20 mouse cellular contexts compared by ENCODE assay signal in genomic region chr6:134051950-134052349, GRCm38 (mm10). TPM values are rescaled to one million over a fixed set of nuclear protein-coding genes. Genes with fewer than 3 reads are reported as not detected.
DNase-seq lines count a peak whose midpoint lies in the region; ATAC-seq and TF ChIP-seq lines count a peak whose summit lies in the region.
"Had no signal": no experiment of that assay in that cellular context is flagged by ENCODE, and none has a peak within 500 bp of the region (broad histone marks: within the 10 kb centered on the region; RNA-seq: fewer than 3 reads in every experiment).

No protein-coding gene starts in this region.

- no peak for TF ChIP-seq CTCF in brain, embryonic 14.5 days (IDR thresholded peaks at IDR 0.05; ENCODE audit: borderline replicate concordance, extremely low read depth, insufficient read depth, insufficient read length)

- intact Hi-C loops in heart, postnatal 14 days (cut with DNase I), result no loop called here

- ATAC-seq in megakaryocyte progenitor cell, adult 5-6 weeks (replicated peaks; ENCODE audit: poor library complexity), result peak; percentile 42
- ATAC-seq: inflammation-experienced regulatory T-cells, adult 6 months; lung, postnatal 0 days had no signal

- DNase-seq in heart, adult 11 months, result peak; percentile 89
- no peak for DNase-seq in heart, postnatal 14 days
- DNase-seq in layer of hippocampus, adult 18-20 months (ENCODE audit: low spot score in 2 of 2), result peak; percentile 38 to 57
- DNase-seq in layer of hippocampus, postnatal 10 days (ENCODE audit: low spot score in 2 of 2), result no peak
- DNase-seq in brain, embryonic 14.5 days (ENCODE audit: low read depth), result peak; percentile 53
- no peak for DNase-seq in right cerebral cortex, postnatal 4 days
- no peak for DNase-seq in urinary bladder, postnatal 10 days (ENCODE audit: low spot score)
- DNase-seq: adrenal gland, adult 2 months; cerebellum, adult 9-10 months; gastrocnemius, postnatal 14 days; heart, postnatal 10 days; kidney, adult 8-10 months; kidney, postnatal 14 days; left cerebral cortex, postnatal 4 days; liver; midbrain, embryonic 14.5 days; thymus, postnatal 14 days had no signal

- no peak for TF ChIP-seq POLR2A in brain, embryonic 14.5 days (IDR thresholded peaks at IDR 0.05; ENCODE audit: borderline replicate concordance, extremely low read depth, insufficient read depth, insufficient read length, poor library complexity, severe bottlenecking)

RNA-seq across cellular contexts. Expression of gene Etv6, which starts 16.4 kb away (rescaled TPM):
- total RNA-seq in heart, postnatal 14 days (2021), result 10 to 100 TPM; 12.7 to 12.8 TPM
- 10 to 100 TPM in 1 of 2 experiments, 1 to 10 TPM in 1; 9.2 to 12.4 TPM for total RNA-seq in layer of hippocampus, adult 18-20 months (2021)
- total RNA-seq in layer of hippocampus, postnatal 10 days (2021), result 10 to 100 TPM; 12.0 to 13.8 TPM
- polyA plus RNA-seq in brain, embryonic 14.5 days (2012; rRNA removed), result 10.8 and 13.5 TPM in 2 replicates
- total RNA-seq in megakaryocyte progenitor cell, adult 5-6 weeks (2015), result 124 TPM in 2 replicates
- 67.1 and 76.4 TPM in 2 replicates for total RNA-seq in megakaryocyte progenitor cell, adult 5-6 weeks (2017)

Comparison
In these comparisons a context has a peak if more than half of its experiments do, and no peak if none do; other contexts are left out.
1. DNase-seq: peak in heart, adult 11 months (single experiment), layer of hippocampus, adult 18-20 months (2 of 2) and brain, embryonic 14.5 days (single experiment); none in heart, postnatal 14 days (0 of 2), layer of hippocampus, postnatal 10 days (0 of 2), right cerebral cortex, postnatal 4 days (single experiment) and urinary bladder, postnatal 10 days (single experiment).
2. RNA of gene Etv6, which starts 16.4 kb away (total RNA-seq): 67.1 to 124 TPM in megakaryocyte progenitor cell, adult 5-6 weeks; 12.0 to 13.8 TPM in layer of hippocampus, postnatal 10 days, 12.7 to 12.8 TPM in heart, postnatal 14 days and 9.2 to 12.4 TPM in layer of hippocampus, adult 18-20 months; every median in the first group is over 4 times any median in the second.